Mouse (Mus musculus) brain, embryonic 14.5 days (tissue): ENCODE measurements at regions not wholly inside any gene's neighbourhood (a gene's known extent, or its start where the extent isn't known, plus 50 kb on each side); places are given as distances from the start of the nearest gene placed in this dataset.

ENCODE experiments used
- CTCF ChIP-seq: fragments of 200-500 bp; IDR thresholded peaks from 2 replicates; pipeline ENCODE4 v1.5.1; 2012; ENCODE audit warnings: inconsistent platforms, mild to moderate bottlenecking, moderate library complexity, borderline replicate concordance; ENCODE audit not compliant: insufficient read depth, insufficient read length; ENCODE audit errors: extremely low read depth
- POLR2A ChIP-seq: fragments of 200-500 bp; IDR thresholded peaks from 2 replicates; pipeline ENCODE4 v1.6.1; 2012; ENCODE audit warnings: mild to moderate bottlenecking, inconsistent platforms, borderline replicate concordance; ENCODE audit not compliant: poor library complexity, insufficient read depth, insufficient read length, severe bottlenecking; ENCODE audit errors: extremely low read depth

DNA sequence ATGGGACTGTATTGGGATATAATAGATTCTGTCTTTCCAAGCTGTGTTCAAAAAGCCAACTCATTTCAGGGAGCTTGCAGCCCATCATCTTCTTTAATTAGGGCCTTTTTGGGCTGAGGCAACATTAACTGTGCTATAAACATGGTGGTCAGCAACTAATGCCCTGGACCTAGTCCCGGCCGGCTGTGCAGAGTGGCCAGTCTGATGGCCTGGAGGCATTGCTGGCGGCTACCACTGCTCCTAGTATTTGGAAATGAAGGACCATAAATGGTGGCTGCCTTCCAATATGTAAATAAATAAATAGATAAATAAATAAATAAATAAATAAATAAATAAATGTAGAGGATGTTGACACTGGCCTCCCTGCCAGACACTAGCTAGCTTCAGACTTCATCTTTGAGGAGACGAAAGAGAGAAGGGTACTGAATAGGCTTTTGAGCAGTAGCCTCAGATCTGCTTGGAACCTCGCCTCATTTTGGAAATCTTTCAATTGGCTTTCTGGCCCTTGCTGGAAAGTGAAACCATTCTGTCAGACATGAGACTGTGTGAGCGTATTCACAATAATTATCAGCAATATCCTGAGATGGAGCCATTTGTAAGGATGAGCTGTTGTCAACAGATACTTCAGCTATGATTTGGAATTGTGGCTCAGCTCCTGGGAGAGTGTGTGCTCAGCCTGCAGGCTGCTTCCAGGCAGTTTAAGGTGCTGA lies 785.5 kb upstream of the Car8 start:
- TF ChIP-seq CTCF (no peak), POLR2A (no peak)
